Mouse (Mus musculus) limb, embryonic 13.5 days (tissue): ENCODE data around the gene Lair1. TPM values are rescaled to one million over a fixed set of nuclear protein-coding genes. Genes with fewer than 3 reads are reported as not detected.
"Not testable (repeated sequence)": the region's sequence is repeated elsewhere in the genome, so short reads cannot be mapped to it uniquely, and the experiment has no call there.

ENCODE experiments used
- ATAC-seq: fragments of 200-750 bp; cut with Nextera tagmentation; 2 replicates; pipeline ENCODE4 v1.8.0; 2017; ENCODE audit warnings: low read depth, moderate number of reproducible peaks, moderate TSS enrichment; ENCODE audit not compliant: low FRiP score
- H3K27ac ChIP-seq: fragments of 300-500 bp; sonication (generic); 2 replicates; pipeline ENCODE4 v1.5.1; 2015; ENCODE audit warnings: inconsistent platforms, mild to moderate bottlenecking, moderate library complexity
- H3K27me3 ChIP-seq: fragments of 300-500 bp; sonication (generic); 2 replicates; pipeline ENCODE4 v1.6.1; 2015; ENCODE audit warnings: mild to moderate bottlenecking, inconsistent platforms
- H3K36me3 ChIP-seq: fragments of 300-500 bp; sonication (generic); 2 replicates; pipeline ENCODE4 v1.6.1; 2015; ENCODE audit warnings: inconsistent platforms, mild to moderate bottlenecking, moderate library complexity
- H3K4me1 ChIP-seq: fragments of 300-500 bp; sonication (generic); 2 replicates; pipeline ENCODE4 v1.6.1; 2015; ENCODE audit warnings: inconsistent platforms
- H3K4me2 ChIP-seq: fragments of 300-500 bp; sonication (generic); replicated peaks from 2 replicates; pipeline ENCODE4 v1.6.1; 2015; ENCODE audit warnings: inconsistent platforms, mild to moderate bottlenecking, moderate library complexity
- H3K4me3 ChIP-seq: fragments of 300-500 bp; sonication (generic); 2 replicates; pipeline ENCODE4 v1.5.1; 2015; ENCODE audit warnings: moderate library complexity, mild to moderate bottlenecking, inconsistent platforms
- H3K9ac ChIP-seq: fragments of 300-500 bp; sonication (generic); 2 replicates; pipeline ENCODE4 v1.6.1; 2015; ENCODE audit warnings: mild to moderate bottlenecking, inconsistent platforms
- H3K9me3 ChIP-seq: fragments of 300-500 bp; sonication (generic); 2 replicates; pipeline ENCODE4 v1.6.1; 2016; ENCODE audit warnings: inconsistent platforms
- WGBS: fragments of 180-500 bp; shearing (Covaris S2); methylation state at CpG from one replicate; pipeline ENCODE4 v1.1.7; 2015; 5-methylcytosine and 5-hydroxymethylcytosine counted together
- polyA plus RNA-seq: library from polyadenylated mRNA; unstranded; fragments of >200 nt; fragmentation: Nextera tagmentation; extraction: Ambion mirVana; gene quantifications from 2 replicates; pipeline ENCODE4 v1.2.1, GENCODE M21; 2015

Lair1 gene
- polyA plus RNA-seq, 1 experiment from 2014 or later = 0.52 TPM

DNA sequence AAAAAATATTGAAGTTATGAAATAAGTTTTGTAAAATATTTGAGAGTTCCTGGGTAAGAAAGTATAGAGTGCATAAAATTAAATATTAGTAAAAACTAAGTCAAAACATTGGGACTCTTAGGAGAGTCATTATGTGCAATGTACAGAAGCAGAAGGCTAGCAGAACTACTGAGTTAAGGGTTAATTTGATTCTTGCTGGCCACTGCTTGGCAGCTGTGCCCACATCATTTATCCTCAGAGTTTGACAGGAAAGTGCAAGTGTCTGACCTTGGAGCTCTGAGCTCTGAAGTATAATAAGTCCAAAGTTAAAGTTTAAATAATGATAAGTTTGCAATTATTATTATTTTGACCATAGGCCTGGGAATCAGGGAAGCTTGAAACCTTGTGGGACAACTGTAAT lies 18.7 kb upstream of the Lair1 start:
- no peak for ATAC-seq
- Histone ChIP-seq H3K9me3 (no peaks in the 10 kb centered on the region), H3K4me1 (no peaks in the 10 kb centered on the region)

DNA sequence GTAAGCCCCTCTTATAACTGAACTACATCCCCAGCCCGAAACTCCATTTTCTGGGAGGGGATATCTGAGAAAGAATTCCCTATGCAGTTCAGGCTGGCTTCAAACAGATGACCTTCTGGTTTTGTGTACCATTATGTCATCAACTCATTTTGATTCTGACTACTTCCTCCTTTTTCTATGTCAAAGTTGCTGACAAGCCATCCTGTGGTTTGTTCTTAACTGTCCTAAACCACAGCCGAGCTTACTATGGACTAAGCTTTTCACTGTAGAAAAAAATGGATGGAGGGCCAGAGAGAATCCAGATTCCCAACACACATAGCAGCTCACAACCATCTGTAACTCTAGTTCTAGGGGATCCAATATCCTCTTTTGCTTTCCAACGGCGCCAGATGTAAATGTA lies 17.5 kb upstream of the Lair1 start:
- Histone ChIP-seq H3K27me3 (no peaks in the 10 kb centered on the region), H3K4me3 (no peak overlapping the region), H3K9me3 (no peaks in the 10 kb centered on the region), H3K4me1 (no peaks in the 10 kb centered on the region), H3K4me2 (no peak overlapping the region), H3K27ac (no peak overlapping the region), H3K36me3 (no peaks in the 10 kb centered on the region), H3K9ac (no peak overlapping the region)
- 83% methylated on average over 4 of the region's 4 CpGs for WGBS
- ATAC-seq = no peak

More for the DNA sequence above, 18.7 kb upstream of the Lair1 start:
- H3K27ac ChIP-seq = no peak overlapping the region
- no peak overlapping the region for H3K4me3 ChIP-seq
- no peak overlapping the region for H3K4me2 ChIP-seq
- no peaks in the 10 kb centered on the region for H3K27me3 ChIP-seq
- no peak overlapping the region for H3K9ac ChIP-seq
- H3K36me3 ChIP-seq = no peaks in the 10 kb centered on the region

DNA sequence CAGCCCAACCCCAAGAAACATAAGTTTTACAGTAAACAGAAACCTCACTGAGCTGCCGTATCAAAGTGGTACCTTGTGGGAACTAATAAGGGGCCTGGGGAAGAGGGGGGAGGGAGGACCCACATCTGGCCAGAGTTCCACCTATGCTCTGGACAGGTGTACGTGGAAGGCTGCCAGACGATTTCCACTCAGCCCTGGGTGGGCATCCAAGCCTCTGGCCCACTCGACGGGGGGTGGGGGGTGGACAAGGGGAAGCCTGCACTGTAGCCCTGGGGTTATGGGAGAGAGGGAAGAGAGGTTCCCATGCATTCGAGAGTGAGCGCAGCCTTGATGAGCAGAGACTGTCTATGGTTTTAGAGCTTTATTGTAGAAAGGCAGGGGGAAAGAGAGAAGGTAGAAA lies 16.5 kb upstream of the Lair1 start:
- Histone ChIP-seq H3K27me3 (no peaks in the 10 kb centered on the region), H3K4me1 (no peaks in the 10 kb centered on the region), H3K27ac (no peak overlapping the region), H3K9ac (no peak overlapping the region), H3K4me2 (no peak overlapping the region), H3K4me3 (no peak overlapping the region), H3K9me3 (no peaks in the 10 kb centered on the region), H3K36me3 (no peaks in the 10 kb centered on the region)
- WGBS = 77% methylated on average over 7 of the region's 7 CpGs
- no peak for ATAC-seq

DNA sequence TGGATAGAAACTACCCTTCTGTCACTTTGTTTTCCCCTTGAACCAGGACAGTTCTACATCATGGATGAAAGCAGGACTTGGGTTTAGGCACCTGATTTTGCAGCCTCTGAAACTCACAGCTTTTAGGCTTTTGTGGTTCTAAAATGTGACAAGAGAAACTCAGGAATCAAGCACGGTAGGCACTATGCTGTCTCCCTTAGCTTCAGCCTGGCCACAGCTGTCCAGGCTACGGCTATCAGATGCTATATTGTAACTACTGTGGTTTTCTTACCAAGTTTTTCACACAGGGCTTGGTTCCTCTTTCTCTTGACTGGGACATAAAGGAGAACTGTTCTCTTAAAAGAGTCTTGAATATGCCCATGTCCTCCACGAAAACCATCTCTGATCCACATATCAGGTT lies 10.1 kb upstream of the Lair1 start:
- no peak for ATAC-seq
- 68% methylated on average over 3 of the region's 3 CpGs for WGBS
- no peak overlapping the region for H3K27ac ChIP-seq
- no peaks in the 10 kb centered on the region for H3K4me1 ChIP-seq
- H3K27me3 ChIP-seq = no peaks in the 10 kb centered on the region
- H3K4me3 ChIP-seq = no peak overlapping the region
- H3K36me3 ChIP-seq = no peaks in the 10 kb centered on the region
- no peak overlapping the region for H3K4me2 ChIP-seq
- H3K9me3 ChIP-seq = no peaks in the 10 kb centered on the region
- H3K9ac ChIP-seq = no peak overlapping the region

- Histone ChIP-seq H3K27me3 (no peaks in the 10 kb centered on the region), H3K4me3 (no peak overlapping the region), H3K9ac (no peak overlapping the region), H3K27ac (no peak overlapping the region), H3K4me1 (no peaks in the 10 kb centered on the region), H3K9me3 (no peaks in the 10 kb centered on the region), H3K36me3 (no peaks in the 10 kb centered on the region), H3K4me2 (no peak overlapping the region)
- WGBS = 80% methylated on average over 6 of the region's 6 CpGs
- no peak for ATAC-seq
Observed at GRCm38 (mm10) chr7:4071066-4071465, 8.1 kb upstream of the Lair1 start.

DNA sequence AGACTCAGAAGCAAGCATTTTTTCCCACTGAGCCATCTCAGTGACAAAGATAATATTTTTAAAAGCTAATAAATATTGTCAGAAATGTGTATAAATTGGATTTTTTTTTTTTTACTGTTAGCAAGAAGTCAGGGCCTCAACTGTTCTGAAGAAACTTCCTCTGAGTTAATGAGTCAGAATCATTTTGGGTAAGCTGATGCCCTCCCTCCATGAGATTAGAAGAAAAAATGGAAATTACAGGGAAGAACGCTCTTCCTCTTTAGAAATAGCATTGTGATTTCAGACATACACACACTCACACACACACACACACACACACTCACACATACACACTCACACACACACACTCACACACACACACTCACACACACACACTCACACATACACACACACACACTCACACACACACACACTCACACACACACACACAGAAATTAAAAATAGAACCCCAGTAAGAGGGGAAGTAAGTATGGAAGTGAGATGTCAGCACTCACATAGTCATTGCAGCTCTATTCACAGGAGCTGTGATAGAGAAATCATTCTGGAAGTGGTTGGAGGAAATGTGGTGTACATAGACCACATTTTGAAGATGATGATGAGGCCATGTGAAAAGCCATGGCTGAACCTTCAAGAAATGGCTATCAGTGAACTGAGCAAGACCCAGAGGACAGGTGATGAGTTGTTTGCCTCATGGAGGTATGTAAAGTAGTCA lies 866 bp upstream of the Lair1 start:
- H3K4me3 ChIP-seq = no peak overlapping the region
- no peaks in the 10 kb centered on the region for H3K9me3 ChIP-seq
- no peak overlapping the region for H3K9ac ChIP-seq
- no peaks in the 10 kb centered on the region for H3K27me3 ChIP-seq
- no peaks in the 10 kb centered on the region for H3K4me1 ChIP-seq
- no peaks in the 10 kb centered on the region for H3K36me3 ChIP-seq
- no peak overlapping the region for H3K27ac ChIP-seq
- WGBS = 97% methylated on average over 1 of the region's 1 CpGs
- ATAC-seq = no peak
- H3K4me2 ChIP-seq = no peak overlapping the region

GRCm38 (mm10) chr7:4060602-4061188 lies 2.3 kb downstream of the Lair1 start:
- H3K9ac ChIP-seq, H3K27ac ChIP-seq, H3K27me3 ChIP-seq, H3K4me2 ChIP-seq, H3K9me3 ChIP-seq, H3K4me3 ChIP-seq, H3K4me1 ChIP-seq, ATAC-seq, H3K36me3 ChIP-seq: not testable (repeated sequence)
- 59% methylated on average over 9 of the region's 9 CpGs for WGBS

GRCm38 (mm10) chr7:4026794-4027421 lies 36.1 kb downstream of the Lair1 start:
- Histone ChIP-seq H3K36me3 (no peaks in the 10 kb centered on the region), H3K9ac (no peak overlapping the region), H3K4me1 (no peaks in the 10 kb centered on the region), H3K27ac (no peak overlapping the region), H3K9me3 (no peaks in the 10 kb centered on the region), H3K4me3 (no peak overlapping the region), H3K4me2 (no peak overlapping the region), H3K27me3 (no peaks in the 10 kb centered on the region)
- 27% methylated on average over 3 of the region's 3 CpGs for whole genome bisulfite sequencing
- no peak for ATAC-seq

GRCm38 (mm10) chr7:4004636-4005035 lies 58.4 kb downstream of the Lair1 start:
- peaks cover 14% of the 10 kb centered on the region for H3K9me3 ChIP-seq
- ATAC-seq, H3K27ac ChIP-seq, H3K4me2 ChIP-seq, H3K9ac ChIP-seq, H3K4me3 ChIP-seq, H3K27me3 ChIP-seq, H3K36me3 ChIP-seq, H3K4me1 ChIP-seq: not testable (repeated sequence)
- 75% methylated on average over 3 of the region's 3 CpGs for WGBS

- not testable (repeated sequence) for ATAC-seq, H3K27ac ChIP-seq, H3K36me3 ChIP-seq, H3K4me2 ChIP-seq, H3K9ac ChIP-seq, H3K4me1 ChIP-seq, H3K27me3 ChIP-seq, H3K4me3 ChIP-seq
- peaks cover 12% of the 10 kb centered on the region; the same call in 1 of the 2 replicates for H3K9me3 ChIP-seq
- WGBS = 79% methylated on average over 4 of the region's 4 CpGs
Observed at GRCm38 (mm10) chr7:4003996-4004395, 59.0 kb downstream of the Lair1 start.

- H3K27me3 ChIP-seq = no peaks in the 10 kb centered on the region
- H3K4me2 ChIP-seq = no peak overlapping the region
- H3K4me3 ChIP-seq = no peak overlapping the region
- H3K27ac ChIP-seq = no peak overlapping the region
- WGBS = 88% methylated on average over 2 of the region's 2 CpGs
- no peaks in the 10 kb centered on the region for H3K4me1 ChIP-seq
- no peak overlapping the region for H3K9ac ChIP-seq
- peaks cover 4% of the 10 kb centered on the region; the same call in 1 of the 2 replicates for H3K9me3 ChIP-seq
- ATAC-seq = no peak
- H3K36me3 ChIP-seq = no peaks in the 10 kb centered on the region
Observed at GRCm38 (mm10) chr7:3962017-3962416, 101.0 kb downstream of the Lair1 start.

GRCm38 (mm10) chr7:3957387-3957786 lies 105.6 kb downstream of the Lair1 start:
- WGBS = 85% methylated on average over 3 of the region's 3 CpGs

More at GRCm38 (mm10) chr7:3957387-3957786, 105.6 kb downstream of the Lair1 start:
- ATAC-seq = no peak
- Histone ChIP-seq H3K9ac (no peak overlapping the region), H3K36me3 (no peaks in the 10 kb centered on the region), H3K27ac (no peak overlapping the region), H3K27me3 (no peaks in the 10 kb centered on the region), H3K4me3 (no peak overlapping the region), H3K4me1 (no peaks in the 10 kb centered on the region), H3K4me2 (no peak overlapping the region), H3K9me3 (peaks cover 9% of the 10 kb centered on the region)
